Mouse (Mus musculus) thymus, postnatal 14 days (tissue): ENCODE data around the gene Hnrnpul1.
"Not testable (repeated sequence)": the region's sequence is repeated elsewhere in the genome, so short reads cannot be mapped to it uniquely, and the experiment has no call there.

ENCODE experiments used
- DNase-seq: peaks from one replicate; pipeline ENCODE4 v3.0.0; 2021

Gene Hnrnpul1

DNA sequence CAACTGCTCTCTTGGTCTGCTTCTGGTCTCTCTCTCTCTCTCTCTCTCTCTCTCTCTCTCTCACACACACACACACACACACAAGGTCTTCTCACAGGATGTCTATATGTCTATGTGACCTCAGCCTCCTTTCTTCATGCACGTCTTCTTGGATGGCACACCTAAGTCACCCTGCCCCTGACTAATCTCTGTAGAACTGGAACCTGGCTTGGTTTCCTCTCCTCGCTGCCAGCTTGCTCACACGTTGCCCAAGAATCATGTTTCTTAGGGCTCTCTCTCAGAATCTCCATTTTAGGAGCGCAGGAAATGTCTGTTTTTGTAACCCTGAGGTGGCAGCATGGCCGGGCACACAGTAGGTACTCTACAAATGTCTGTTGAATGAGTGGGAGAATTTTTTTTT lies 25.5 kb upstream of the Hnrnpul1 start:
- DNase-seq: no peak

DNA sequence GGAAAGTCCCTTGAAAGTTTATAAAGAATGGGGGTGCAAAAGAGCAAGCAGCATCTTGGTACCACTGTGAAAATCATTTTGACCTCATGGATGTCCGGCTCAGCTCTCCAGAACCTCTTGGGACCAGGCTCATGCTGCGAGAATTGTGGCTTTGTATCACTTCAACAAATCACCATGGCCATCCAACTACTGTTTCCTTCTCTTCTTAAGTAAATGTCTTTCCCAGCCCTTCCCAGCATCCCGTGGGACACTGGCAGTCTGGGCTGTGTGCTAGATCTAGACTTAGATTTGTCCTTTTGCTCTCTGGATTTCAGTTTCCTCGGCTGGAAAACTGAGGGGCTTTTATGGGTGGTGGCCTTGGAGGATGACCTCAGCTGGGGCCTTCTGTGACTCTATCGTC lies 13.7 kb upstream of the Hnrnpul1 start:
- DNase-seq: no peak

DNA sequence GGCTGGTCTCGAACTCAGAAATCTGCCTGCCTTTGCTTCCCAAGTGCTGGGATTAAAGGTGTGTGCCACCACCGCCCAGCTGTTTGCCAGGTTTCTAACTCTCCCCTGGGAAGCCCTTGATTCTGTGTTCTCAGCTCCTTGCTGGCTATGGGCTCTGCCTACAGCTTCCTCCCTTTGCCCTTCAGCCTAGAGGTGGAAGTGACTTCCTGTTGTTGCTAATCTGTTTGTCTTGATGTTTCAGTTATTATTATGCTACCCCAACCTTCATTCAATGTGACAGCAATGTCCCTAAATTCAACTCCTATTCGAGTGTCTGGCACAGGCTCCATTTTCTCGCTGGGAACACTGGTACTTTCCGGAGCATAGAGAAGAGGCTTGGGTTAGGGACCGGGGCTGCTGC lies 11.6 kb upstream of the Hnrnpul1 start:
- no peak for DNase-seq

DNA sequence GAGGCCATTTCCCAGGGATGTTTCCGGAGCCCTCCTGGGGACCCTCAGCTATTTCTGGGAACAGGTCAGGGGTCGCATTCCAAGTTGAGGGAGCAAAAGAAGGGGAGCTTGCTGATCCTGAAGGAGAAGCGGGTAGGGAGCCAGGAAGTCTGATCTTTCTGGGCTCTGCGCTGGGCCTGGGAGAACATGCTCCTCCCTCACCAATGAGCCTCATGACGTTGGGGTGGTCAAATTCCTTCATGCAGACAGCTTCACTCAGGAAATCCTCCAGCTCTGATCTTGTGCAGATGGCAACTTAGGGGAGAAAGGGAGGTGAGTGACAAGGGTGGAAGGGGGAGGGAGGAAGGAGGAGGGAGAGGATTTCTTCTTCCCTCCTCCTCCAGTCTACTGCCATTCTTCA lies 9.7 kb upstream of the Hnrnpul1 start:
- DNase-seq: no peak

DNA sequence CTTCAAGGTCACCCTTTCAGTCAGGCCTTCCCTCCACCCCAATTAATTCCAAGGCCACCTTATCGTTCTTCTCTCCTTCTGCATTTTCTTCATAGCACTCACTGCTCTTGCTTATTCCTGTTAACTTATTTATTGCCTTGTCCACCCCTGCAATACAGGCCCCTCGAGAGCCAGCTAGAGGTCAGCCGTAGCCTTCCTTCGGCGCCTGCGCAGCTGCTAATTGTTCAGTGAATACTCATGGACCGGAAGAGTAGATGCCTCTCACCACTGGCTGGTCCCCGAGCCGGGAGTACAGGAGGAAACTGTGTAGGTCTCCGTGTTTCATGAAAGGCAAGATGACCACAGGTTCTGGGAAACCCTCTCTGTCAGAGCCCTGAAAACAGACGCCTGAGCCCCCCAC lies 9.1 kb upstream of the Hnrnpul1 start:
- no peak for DNase-seq

DNA sequence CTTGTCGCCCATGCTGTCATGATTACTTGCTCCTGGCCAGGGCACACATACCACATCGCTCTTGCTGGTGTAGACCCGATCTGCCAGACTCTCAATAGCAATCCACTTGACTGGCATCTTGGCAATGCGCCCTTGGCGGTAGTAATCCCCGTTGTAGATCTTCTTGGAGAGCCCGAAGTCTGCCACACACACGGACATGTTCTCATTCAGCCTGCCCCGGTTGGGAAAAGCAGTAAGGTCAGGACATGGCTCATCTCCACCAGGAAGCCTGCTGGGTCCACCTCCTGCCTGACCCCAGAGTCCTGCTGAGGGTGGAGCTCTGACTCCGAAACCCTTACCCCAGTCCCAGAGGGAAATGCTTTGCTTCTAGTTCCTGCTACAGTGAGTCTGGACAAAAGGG lies 6.8 kb upstream of the Hnrnpul1 start:
- no peak for DNase-seq

DNA sequence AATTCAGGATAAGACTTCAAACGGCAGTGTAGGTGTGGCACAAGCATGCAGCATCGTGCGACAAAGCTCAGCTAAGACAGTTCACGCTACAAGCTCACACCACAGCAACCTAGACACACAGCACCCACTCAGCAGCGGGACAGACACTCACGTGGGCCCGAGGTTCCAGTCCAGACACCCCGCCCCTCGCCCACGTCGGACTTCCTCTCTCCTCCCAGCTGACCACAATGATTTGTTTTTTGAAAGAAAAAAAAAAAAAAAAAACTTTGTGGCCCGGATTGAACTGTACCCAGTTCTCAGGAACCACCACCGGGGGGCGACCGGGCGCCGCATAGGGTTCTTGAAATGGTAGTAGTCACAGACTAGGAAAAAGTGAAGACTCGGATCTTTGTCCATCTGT lies 1.5 kb upstream of the Hnrnpul1 start:
- DNase-seq: peak; percentile 91

DNA sequence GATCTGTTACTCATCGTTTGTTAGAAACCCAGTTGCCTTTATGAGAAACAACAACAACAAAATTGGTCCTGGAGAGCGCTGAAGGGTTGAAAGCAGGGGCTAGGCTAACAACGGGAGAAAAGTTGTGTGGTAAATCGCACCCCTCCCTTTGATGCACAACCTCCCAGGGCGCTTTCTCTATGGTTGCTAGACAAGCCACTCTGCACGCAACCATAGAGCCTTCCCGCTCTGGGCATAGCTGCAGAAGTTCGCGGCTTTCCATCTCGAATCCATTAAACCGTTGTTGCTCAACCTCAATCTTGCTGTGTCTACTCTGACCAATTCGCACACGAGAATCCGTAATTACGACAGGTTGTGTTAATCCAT lies 894 bp upstream of the Hnrnpul1 start:
- DNase-seq: peak; percentile 77

DNA sequence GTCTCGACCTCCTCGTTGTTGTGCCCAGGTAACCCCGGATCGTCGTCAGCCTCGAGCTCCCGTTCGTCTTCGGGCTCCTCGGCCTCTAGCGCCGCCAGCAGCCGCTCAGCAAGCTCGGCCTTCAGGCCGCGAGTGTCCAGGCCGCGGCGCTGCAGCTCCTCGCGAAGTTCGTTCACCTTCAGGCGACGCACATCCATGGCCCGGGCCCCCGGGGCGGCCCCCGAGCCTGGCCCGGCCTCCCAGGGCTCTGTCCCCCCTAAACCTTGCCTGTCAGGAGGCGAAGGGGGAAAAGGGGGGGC lies 169 bp downstream of the Hnrnpul1 start:
- no peak for DNase-seq

DNA sequence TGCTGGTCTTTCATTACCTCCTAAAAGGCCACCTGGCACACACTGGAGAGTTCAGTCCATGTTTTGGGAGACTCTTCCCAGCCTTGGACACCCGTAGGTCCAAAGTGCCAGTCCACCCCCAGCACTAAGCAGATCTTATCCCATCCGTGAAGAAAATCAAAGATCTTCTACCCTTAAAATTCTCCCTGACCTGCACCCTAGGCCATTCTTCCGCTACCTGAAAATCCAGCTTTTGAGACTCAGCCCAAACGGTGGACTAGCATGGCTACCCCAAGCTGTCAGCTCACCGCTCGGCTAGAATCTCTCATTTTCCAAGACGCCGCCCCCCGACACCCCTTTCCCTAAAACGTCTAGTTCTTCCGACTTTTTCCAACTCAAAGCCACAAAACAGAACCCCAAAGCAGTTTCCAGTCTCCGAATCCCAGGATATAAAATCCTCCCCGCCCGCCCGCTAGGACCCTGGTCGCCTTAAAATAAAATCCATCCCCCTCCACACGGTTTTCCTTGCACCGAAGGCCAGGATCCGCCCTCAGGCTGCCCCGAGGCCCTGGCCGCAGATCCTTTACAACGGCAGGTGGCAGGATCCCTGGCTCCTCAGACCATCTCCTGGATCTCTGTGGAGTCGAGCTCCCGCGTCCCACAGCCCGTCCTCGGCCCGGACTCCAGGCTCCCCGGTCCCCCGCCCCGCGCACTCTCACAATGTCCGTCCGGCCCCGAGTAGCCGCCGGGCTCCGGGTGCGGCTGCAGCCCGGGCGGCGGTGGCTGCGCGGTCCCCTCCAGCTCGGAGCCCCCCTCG lies 716 bp downstream of the Hnrnpul1 start:
- DNase-seq: no peak

DNA sequence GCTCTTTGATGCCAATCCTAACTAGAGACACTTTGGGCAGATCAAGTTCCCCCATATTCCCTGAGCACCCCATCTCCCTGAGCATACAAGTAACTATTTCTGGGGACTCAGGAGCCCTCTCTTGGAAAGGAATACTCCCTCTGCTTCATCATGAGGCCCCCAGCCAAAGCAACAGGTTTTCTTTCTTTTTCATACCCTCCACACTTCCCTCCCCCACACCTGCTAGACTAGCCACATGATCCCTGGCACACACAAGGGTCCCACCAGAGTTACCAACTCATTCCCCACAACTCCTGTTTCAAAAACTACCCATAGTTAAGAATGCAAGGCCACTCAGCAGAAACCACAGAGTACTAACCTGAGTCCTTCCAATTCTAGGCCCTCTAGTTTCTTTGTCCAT lies 1.5 kb downstream of the Hnrnpul1 start:
- DNase-seq: no peak

DNA sequence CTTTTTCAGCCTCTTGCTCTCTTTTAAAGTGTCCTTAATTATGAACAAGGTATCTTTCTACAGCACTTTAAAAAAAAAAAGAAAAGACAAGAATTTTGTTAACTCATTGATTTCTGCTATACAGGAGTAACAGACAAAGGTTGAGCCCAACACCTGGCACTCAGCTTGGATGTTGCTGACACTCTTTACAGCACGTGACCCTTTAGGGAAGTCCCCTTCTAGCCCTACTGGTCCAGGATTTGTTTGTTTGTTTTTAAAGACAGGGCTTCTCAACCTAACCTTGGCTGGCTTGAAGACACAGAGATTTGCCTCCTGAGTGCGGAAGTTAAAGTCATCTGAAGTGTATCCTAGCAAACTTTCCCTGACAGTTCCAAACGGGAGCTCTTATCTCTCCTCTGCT lies 7.7 kb downstream of the Hnrnpul1 start:
- no peak for DNase-seq

DNA sequence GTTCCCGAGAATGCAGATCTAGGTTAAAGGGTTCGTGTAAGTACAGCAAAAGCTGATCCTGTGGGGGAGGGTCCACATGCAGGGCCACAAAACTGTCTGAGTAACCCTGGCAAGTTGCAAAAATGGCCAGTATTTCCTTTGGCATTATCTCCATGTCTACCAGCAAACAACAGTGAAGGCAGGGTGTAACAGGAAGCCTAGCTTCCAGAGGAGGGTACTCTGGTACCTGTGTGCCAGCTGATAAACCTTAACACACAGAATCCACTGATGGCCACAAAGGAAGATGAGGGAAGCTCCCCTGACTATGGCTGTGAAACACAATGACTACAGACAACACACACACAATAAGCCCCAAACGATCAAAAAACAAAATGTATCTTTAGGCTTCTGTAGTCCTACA lies 16.3 kb downstream of the Hnrnpul1 start:
- no peak for DNase-seq

DNA sequence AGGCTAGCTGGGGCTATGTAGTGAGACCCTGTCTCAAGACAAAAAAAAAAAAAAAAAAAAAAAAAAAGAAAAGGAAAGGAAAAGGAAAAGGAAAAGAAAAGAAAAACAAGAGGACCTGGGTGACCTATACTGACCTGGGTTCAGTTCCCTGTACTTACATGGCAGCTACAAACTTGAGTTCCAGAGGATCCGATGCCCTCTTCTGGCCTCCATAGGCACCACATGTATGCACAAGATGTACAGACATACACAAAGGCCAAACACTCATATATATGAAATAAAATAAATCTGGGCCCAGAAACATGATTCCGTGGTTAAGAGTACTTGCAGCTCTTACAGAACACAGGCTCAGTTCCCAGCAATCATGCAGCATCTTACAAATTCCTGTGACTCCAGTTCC lies 17.6 kb downstream of the Hnrnpul1 start:
- DNase-seq: peak; percentile 30

DNA sequence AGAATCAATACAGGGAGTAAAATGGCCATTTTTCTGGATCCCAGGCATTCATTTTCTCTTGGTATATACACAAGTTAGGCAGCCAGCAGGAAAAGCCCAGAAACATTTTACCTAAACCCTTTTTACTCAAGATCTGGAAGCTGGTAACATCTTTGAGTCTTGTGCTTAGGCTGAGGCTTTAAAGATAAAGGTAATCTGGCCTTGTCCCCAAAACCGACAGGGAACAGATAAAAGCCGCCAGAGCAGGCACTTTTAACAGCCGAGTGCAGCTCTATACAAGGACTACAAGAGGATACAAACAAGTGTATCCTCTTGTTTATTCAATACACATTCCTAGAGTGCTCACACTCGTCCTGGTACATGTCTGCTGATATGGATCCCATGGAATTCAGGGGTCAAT lies 19.6 kb downstream of the Hnrnpul1 start:
- no peak for DNase-seq

DNA sequence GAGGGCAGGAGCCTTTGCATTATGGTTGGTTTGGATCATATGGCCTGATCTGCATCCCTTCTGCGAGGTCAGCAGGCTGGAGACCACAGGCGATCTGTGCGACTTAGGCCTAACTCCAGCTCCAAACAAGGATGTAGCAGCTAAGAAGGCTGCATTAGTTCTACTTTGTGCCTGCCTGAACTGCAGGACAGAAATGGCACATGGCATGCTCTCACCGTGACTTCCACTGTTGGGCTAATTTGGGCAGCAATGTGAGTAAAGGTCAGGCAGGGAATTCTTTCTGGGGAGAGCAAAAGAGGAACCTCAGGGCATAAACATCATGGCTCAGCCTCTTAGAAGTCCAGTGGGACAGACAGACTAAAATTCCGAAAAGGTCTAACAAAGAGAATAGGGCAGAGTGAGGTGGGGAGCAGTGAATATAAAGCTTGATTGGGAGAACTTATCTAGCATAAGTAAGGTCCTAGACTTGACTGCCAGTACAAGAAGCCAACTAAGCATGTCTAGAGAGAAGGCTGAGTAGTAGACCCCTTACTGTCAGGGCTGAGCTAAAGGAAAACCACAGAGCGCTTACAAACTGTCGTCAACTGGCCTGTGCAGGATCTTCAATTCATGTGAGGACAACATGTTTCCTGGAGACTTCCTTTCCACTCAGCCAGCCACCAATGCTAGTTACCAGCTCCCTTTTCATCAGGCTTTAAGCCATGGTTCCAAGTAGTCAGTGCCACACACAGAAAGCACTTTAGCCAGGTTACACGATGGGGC lies 23.1 kb downstream of the Hnrnpul1 start:
- no peak for DNase-seq

DNA sequence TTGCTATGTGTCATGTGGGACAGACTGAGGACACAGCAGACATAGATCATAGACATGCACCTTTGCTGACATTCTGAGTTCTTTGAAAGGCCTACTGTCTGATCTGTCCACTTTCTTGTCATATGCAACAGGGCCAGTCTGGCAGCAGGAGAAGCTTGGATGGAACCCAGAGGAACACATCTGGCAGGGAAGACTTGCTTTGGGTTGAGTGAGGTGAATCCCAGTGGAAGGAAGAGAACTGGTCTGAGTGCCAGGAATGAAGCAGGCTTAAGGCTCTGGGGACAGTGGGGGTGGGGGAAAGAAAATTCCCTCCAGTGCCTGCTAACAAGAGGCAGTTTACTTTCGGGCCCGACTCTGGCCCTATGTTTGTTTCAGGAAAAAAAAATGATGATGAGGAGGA lies 24.7 kb downstream of the Hnrnpul1 start:
- DNase-seq: no peak

DNA sequence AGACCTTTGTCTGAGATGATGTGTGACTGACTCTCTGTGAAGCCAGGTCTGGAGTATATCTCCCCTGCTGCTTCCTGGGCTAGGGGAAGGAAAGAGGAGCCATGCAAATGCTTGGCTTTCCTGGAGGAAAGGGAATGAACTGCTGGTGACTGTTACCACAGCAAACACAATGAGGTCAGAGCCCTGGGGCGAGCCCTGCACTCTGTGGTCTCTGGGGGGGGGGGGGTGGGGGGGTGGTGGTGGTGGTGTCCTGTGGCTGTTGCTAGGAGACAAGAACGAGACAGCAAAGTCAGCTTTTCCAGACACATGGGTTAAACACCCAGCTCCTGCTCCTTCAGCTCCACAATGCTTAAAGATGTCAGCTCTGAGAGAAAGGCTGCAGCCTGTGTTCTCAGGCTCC lies 25.2 kb downstream of the Hnrnpul1 start:
- DNase-seq: no peak

DNA sequence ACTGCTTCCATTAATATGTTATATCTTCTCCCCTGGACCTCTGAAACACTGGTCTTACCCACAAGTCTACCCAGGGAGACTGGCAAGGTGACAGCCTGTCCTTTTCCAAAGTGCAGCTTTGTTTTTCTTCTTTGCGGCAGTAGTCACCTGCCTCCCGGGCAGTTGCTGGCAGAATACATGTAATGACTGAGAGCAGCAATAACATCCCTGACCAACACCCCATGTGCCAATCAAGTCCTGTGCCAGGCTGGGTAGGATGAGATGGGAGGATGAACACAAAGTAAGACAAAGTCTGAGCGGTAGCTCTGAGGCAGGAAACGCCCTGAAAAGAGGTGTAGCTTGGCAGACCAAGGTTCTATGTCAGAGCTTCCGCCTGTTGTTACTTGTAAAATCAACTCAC lies 26.8 kb downstream of the Hnrnpul1 start:
- no peak for DNase-seq

DNA sequence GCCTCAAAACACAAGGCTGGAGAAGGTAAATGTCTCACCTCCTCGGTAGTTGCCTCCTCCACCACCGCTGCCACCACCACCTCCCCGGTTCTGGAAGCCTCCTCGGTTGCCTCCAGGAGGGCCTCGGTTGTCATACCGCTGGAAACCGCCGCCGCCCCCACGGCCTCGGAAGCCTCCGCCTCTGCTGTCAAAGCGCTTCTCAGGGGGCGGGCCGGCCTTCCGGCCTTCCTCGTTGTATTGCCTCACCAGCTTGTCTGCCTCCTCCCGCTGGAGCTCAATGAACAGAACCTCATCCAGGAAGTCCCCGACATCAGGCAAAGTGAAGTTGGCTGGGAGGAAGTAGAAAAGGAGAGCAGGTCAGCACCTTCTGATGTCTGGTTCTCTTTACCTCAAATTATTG lies 28.7 kb downstream of the Hnrnpul1 start:
- peak; percentile 12 for DNase-seq

DNA sequence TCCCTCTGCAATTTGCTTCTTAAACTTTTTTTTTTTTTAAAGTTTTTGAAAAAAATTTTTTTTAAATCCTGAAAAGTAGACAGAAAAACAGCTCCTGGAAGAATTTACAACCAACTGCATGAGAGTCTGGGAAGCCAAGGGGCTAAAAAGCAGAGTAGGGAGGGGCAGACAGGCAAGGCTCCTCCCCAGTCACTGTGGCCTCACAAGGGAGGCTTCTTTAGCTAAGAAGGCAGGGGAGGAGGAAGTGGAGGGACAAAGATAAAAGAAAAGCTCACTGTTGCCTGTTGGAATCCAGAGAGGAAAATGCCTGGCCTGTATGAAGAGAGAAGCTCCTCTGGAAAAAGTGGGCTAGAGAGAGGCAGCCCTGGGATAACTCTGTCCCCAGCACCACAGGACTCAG lies 32.8 kb downstream of the Hnrnpul1 start:
- not testable (repeated sequence) for DNase-seq

DNA sequence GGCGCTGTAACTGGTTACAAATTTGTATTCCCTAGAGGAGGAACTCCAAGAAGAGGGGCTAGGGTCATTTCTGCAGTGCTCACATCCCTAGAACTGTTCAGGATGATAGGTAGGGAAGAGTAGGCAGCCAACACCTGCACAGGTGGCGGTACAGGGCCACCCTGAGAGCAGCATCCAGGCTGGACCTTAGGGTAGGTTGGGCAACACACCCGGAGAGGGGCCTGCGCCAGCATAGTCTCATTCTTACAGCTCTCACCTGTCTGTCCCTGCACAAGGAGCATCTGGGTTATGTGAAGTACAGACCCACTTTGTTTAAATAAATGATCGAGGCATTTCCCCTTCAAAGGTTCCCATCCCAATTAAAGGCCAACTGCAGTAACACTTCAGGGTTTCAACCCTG lies 33.8 kb downstream of the Hnrnpul1 start:
- no peak for DNase-seq

DNA sequence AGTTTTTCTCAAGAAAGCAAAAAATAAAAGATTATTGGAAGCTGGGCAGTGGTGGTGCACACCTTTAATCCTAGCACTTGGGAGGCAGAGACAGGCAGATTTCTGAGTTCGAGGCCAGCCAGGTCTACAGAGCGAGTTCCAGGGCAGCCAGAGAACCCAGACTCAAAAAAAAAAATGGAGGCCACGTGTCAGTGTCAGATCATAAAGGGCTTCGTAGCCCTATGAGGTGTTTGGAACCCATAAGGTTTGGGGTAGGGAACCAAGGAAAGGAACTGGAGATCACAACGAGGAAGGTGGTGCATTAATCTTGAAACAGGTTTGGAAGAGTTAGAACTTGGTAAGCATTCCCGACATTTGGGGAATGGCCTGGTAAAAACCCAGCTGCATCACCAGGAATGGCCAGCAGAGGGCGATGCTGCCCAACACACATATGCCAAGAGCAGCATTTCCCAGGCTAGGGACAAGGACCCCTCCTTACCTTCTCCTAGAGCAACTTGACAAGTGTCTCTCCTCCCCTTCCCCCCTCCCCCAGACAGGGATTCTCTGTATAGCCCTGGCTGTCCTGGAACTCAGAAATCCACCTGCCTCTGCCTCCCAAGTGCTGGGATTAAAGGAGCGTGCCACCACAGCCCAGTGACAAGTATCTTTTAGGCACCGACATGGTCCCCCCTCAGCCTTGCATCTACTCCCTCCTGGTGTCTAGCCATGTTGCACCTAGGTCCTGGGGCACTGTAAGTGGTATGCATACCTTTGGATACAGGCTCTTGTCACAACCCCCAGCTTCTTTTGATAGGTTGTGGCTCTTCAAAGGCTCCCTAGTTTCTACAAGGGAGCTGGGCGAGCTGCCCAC lies 34.6 kb downstream of the Hnrnpul1 start:
- peak; percentile 71 for DNase-seq
